21 mouse cellular contexts compared by ENCODE assay signal in the genomic region with DNA sequence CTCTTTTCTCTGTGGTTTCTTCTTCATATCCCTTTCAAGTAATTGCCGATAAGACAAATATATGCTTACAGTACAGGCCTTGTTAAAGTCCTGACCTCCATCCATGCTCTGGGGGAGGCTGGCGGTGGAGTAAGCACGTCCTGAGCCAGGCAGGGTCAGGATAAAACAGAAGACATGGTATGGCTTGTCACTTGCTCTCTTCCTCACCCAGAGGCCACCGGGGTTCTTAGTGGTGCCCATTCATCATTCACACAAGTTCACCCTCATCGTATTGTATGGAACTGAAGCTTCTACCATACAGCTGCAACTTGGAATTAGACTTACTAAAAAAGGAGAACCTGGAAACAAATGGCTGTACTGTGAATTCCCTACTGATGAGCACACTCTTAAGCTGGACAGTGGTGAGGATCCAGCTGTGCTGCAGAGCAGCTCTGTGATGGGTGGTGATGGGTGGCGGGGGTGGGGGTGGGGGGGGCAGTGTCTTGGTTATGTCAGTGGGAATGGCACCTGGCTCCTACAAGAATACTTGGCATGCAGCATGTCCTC.
DNase-seq lines count a peak whose midpoint lies in the region; ATAC-seq and TF ChIP-seq lines count a peak whose summit lies in the region.
"Had no signal": no experiment of that assay in that cellular context is flagged by ENCODE, and none has a peak within 500 bp of the region (broad histone marks: within the 10 kb centered on the region; RNA-seq: fewer than 3 reads in every experiment).

No protein-coding gene starts in this region.

- no peaks in the 10 kb centered on the region for H3K36me3 ChIP-seq in forebrain, postnatal 0 days (ENCODE audit: insufficient read depth)
- H3K36me3 ChIP-seq in forebrain, embryonic 15.5 days: no peaks in the 10 kb centered on the region
- H3K36me3 ChIP-seq in heart, embryonic 10.5 days: peaks cover 3% of the 10 kb centered on the region; the same call in 1 of the 2 replicates
- 0 out of 2 replicates have a peak, but pooled peaks cover 4% of the 10 kb centered on the region for H3K36me3 ChIP-seq in neural tube, embryonic 13.5 days
- H3K36me3 ChIP-seq: embryonic facial prominence, embryonic 13.5 days; forebrain, embryonic 10.5 days had no signal

- H3K4me1 ChIP-seq in forebrain, postnatal 0 days (ENCODE audit: insufficient read depth): peaks cover 12% of the 10 kb centered on the region
- H3K4me1 ChIP-seq in forebrain, embryonic 15.5 days: peaks cover 61% of the 10 kb centered on the region
- H3K4me1 ChIP-seq in heart, embryonic 10.5 days: peaks cover 13% of the 10 kb centered on the region
- peaks cover 57% of the 10 kb centered on the region for H3K4me1 ChIP-seq in neural tube, embryonic 13.5 days (replicated peaks)

- no peak overlapping the region for H3K27ac ChIP-seq in forebrain, postnatal 0 days (ENCODE audit: low read depth, low read length)
- H3K27ac ChIP-seq in forebrain, embryonic 15.5 days (replicated peaks): no peak overlapping the region
- no peak overlapping the region for H3K27ac ChIP-seq in heart, embryonic 10.5 days
- 0 out of 2 replicates have a peak overlapping the region, but pooled peaks have one; percentile 13 for H3K27ac ChIP-seq in neural tube, embryonic 13.5 days (replicated peaks)
- H3K27ac ChIP-seq: embryonic facial prominence, embryonic 13.5 days; embryonic facial prominence, embryonic 15.5 days; forebrain, embryonic 10.5 days; forebrain, embryonic 13.5 days had no signal

- no peak for ATAC-seq in forebrain, postnatal 0 days
- no peak for ATAC-seq in forebrain, embryonic 15.5 days (replicated peaks)
- no peak for ATAC-seq in neural tube, embryonic 13.5 days (ENCODE audit: low read depth)
- ATAC-seq: forebrain, embryonic 13.5 days had no signal

- WGBS in forebrain, postnatal 0 days: 80% methylated on average over 6 of the region's 6 CpGs
- 92% methylated on average over 6 of the region's 6 CpGs for WGBS in forebrain, embryonic 15.5 days
- 74% methylated on average over 6 of the region's 6 CpGs for WGBS in heart, embryonic 10.5 days
- WGBS in neural tube, embryonic 13.5 days: 81% methylated on average over 6 of the region's 6 CpGs

- TF ChIP-seq CTCF in forebrain, postnatal 0 days (IDR thresholded peaks at IDR 0.05; ENCODE audit: low read depth): no peak

- no peak overlapping the region for H3K9ac ChIP-seq in forebrain, postnatal 0 days
- H3K9ac ChIP-seq in forebrain, embryonic 15.5 days (replicated peaks): no peak overlapping the region
- no peak overlapping the region for H3K9ac ChIP-seq in neural tube, embryonic 13.5 days
- H3K9ac ChIP-seq: embryonic facial prominence, embryonic 13.5 days; embryonic facial prominence, embryonic 15.5 days; forebrain, embryonic 13.5 days had no signal

- H3K4me2 ChIP-seq in forebrain, postnatal 0 days (ENCODE audit: low read depth): peak overlapping the region; percentile 78
- H3K4me2 ChIP-seq in forebrain, embryonic 15.5 days (replicated peaks): no peak overlapping the region
- H3K4me2 ChIP-seq in neural tube, embryonic 13.5 days: no peak overlapping the region
- H3K4me2 ChIP-seq: embryonic facial prominence, embryonic 13.5 days; embryonic facial prominence, embryonic 15.5 days had no signal

- no peak overlapping the region for H3K4me3 ChIP-seq in forebrain, postnatal 0 days (ENCODE audit: low read depth, low read length)
- H3K4me3 ChIP-seq in forebrain, embryonic 15.5 days: no peak overlapping the region
- H3K4me3 ChIP-seq in heart, embryonic 10.5 days: no peak overlapping the region
- no peak overlapping the region for H3K4me3 ChIP-seq in neural tube, embryonic 13.5 days
- H3K4me3 ChIP-seq: embryonic facial prominence, embryonic 13.5 days; embryonic facial prominence, embryonic 15.5 days; erythroblast, embryonic 14.5 days; forebrain, embryonic 10.5 days; forebrain, embryonic 13.5 days had no signal

- DNase-seq in forebrain, postnatal 0 days: no peak
- DNase-seq in heart, embryonic 10.5 days (ENCODE audit: low spot score): peak; percentile 60
- no peak for DNase-seq in heart, postnatal 4 days
- no peak for DNase-seq in neural tube, embryonic 10.5 days (ENCODE audit: extremely low spot score, low spot score)
- DNase-seq: adrenal gland, adult 2 months; adrenal gland, postnatal 10 days; adrenal gland, postnatal 25 days; cerebellum, adult 11 months; cerebellum, adult 18-20 months; cerebellum, adult 8-10 months; cerebellum, adult 9-11 months; cerebellum, postnatal 14 days; cerebellum, postnatal 36 days; embryo, embryonic 11 days had no signal

- H3K9me3 ChIP-seq in forebrain, postnatal 0 days (ENCODE audit: low read length): no peaks in the 10 kb centered on the region
- no peaks in the 10 kb centered on the region for H3K9me3 ChIP-seq in forebrain, embryonic 15.5 days
- H3K9me3 ChIP-seq in heart, embryonic 10.5 days: no peaks in the 10 kb centered on the region
- no peaks in the 10 kb centered on the region for H3K9me3 ChIP-seq in neural tube, embryonic 13.5 days
- H3K9me3 ChIP-seq: embryonic facial prominence, embryonic 13.5 days; embryonic facial prominence, embryonic 15.5 days; forebrain, embryonic 10.5 days; forebrain, embryonic 13.5 days had no signal

- H3K27me3 ChIP-seq in forebrain, postnatal 0 days (ENCODE audit: insufficient read depth, low read length): no peaks in the 10 kb centered on the region
- H3K27me3 ChIP-seq in forebrain, embryonic 15.5 days: no peaks in the 10 kb centered on the region
- peaks cover 11% of the 10 kb centered on the region for H3K27me3 ChIP-seq in heart, embryonic 10.5 days (ENCODE audit: insufficient read depth, poor library complexity, severe bottlenecking)
- no peaks in the 10 kb centered on the region for H3K27me3 ChIP-seq in neural tube, embryonic 13.5 days
- H3K27me3 ChIP-seq: embryonic facial prominence, embryonic 13.5 days; embryonic facial prominence, embryonic 15.5 days; forebrain, embryonic 13.5 days had no signal
